Mouse (Mus musculus) lung, postnatal 25 days (tissue): ENCODE measurements around the gene Cc2d1b.

Source experiments
- DNase-seq: peaks from one replicate; pipeline ENCODE4 v3.0.0; 2022; ENCODE audit warnings: low spot score

The Cc2d1b gene

GRCm38 (mm10) chr4:108664407-108664806, 44.7 kb downstream of the Cc2d1b start:
- DNase-seq: peak; percentile 1
